9 mouse cellular contexts compared by ENCODE assay signal in the genomic region with DNA sequence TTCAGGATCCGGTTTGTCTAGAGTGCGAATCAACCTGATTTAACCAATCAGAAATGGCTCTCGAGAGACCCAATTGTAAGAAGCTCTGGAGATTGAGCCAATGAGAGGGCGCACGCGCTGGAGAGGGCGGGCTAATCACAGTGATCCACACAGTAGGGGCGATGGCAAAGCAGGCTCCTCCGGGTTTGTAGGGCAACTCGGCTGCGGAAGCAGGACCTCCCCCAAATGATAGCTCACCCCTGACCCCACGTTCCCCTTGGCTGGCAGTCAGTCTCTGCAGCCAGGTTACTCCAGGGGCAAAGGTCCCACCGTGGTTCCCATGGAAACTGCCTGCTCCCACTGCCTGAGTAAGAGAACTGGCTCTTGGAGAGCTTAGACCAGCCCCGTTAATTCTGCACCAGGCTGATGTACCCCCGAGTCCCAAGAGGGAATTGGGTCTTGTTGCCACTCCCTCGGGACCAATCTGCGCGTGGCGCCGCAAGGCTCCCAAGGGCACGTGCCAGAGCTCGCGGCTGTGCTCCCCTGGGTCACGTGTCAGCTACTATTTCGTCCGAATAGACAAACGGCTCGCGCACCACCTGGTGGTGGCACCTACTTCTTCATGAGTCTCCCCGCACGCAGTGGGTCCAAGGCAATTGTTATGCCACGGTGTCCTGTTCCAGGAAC. TPM values are rescaled to one million over a fixed set of nuclear protein-coding genes. Genes with fewer than 3 reads are reported as not detected.
DNase-seq lines count a peak whose midpoint lies in the region; ATAC-seq and TF ChIP-seq lines count a peak whose summit lies in the region.
"Had no signal": no experiment of that assay in that cellular context is flagged by ENCODE, and none has a peak within 500 bp of the region (broad histone marks: within the 10 kb centered on the region; RNA-seq: fewer than 3 reads in every experiment).

No protein-coding gene starts in this region.

- H3K27me3 ChIP-seq in kidney, embryonic 14.5 days (ENCODE audit: control insufficient read depth, insufficient read depth, low read length) = peaks cover 45% of the 10 kb centered on the region
- peaks cover 63% of the 10 kb centered on the region for H3K27me3 ChIP-seq in limb, embryonic 14.5 days (ENCODE audit: control insufficient read depth, insufficient read depth, low read length)
- no peaks in the 10 kb centered on the region for H3K27me3 ChIP-seq in midbrain, embryonic 16.5 days (ENCODE audit: control insufficient read depth, insufficient read depth, low read depth, low read length)

- no peak overlapping the region for H3K9ac ChIP-seq in kidney, embryonic 14.5 days (ENCODE audit: low read depth, low read length)
- H3K9ac ChIP-seq in limb, embryonic 14.5 days (ENCODE audit: low read depth, low read length, severe bottlenecking) = no peak overlapping the region
- H3K9ac ChIP-seq in midbrain, embryonic 16.5 days (ENCODE audit: low read depth, low read length) = no peak overlapping the region; the same call in 1 of the 2 replicates

- peak overlapping the region; percentile 30; the same call in 1 of the 2 replicates for H3K4me2 ChIP-seq in kidney, embryonic 14.5 days (replicated peaks; ENCODE audit: low read depth, low read length)
- no peak overlapping the region for H3K4me2 ChIP-seq in limb, embryonic 14.5 days (replicated peaks; ENCODE audit: low read depth, low read length, severe bottlenecking)
- H3K4me2 ChIP-seq in midbrain, embryonic 16.5 days (ENCODE audit: low read length) = peak overlapping the region; percentile 52

- peaks cover 21% of the 10 kb centered on the region for H3K36me3 ChIP-seq in kidney, embryonic 14.5 days (ENCODE audit: control insufficient read depth, insufficient read depth, low read length)
- H3K36me3 ChIP-seq in limb, embryonic 14.5 days (ENCODE audit: control insufficient read depth, insufficient read depth, low read length) = peaks cover 21% of the 10 kb centered on the region
- peaks cover 13% of the 10 kb centered on the region for H3K36me3 ChIP-seq in midbrain, embryonic 16.5 days (ENCODE audit: control insufficient read depth, insufficient read depth, low read length)

- TF ChIP-seq POLR2A in limb, embryonic 14.5 days (IDR thresholded peaks at IDR 0.05; ENCODE audit: borderline replicate concordance, extremely low read depth, insufficient read depth, insufficient read length) = no peak

- ATAC-seq in kidney, embryonic 14.5 days (ENCODE audit: low FRiP score, low TSS enrichment) = peak; percentile 47; the same call in 1 of the 2 replicates
- ATAC-seq in limb, embryonic 14.5 days (ENCODE audit: low FRiP score, low read depth) = no peak
- peak; percentile 44 for ATAC-seq in midbrain, embryonic 16.5 days
- ATAC-seq: Patski had no signal

- H3K9me3 ChIP-seq in kidney, embryonic 14.5 days (ENCODE audit: control insufficient read depth, low read length) = no peaks in the 10 kb centered on the region
- no peaks in the 10 kb centered on the region for H3K9me3 ChIP-seq in limb, embryonic 14.5 days (ENCODE audit: control insufficient read depth, low read length)
- no peaks in the 10 kb centered on the region for H3K9me3 ChIP-seq in midbrain, embryonic 16.5 days (replicated peaks; ENCODE audit: control insufficient read depth, low read length, poor library complexity, severe bottlenecking)

- H3K4me1 ChIP-seq in kidney, embryonic 14.5 days (ENCODE audit: control insufficient read depth, insufficient read depth, low read length) = peaks cover 20% of the 10 kb centered on the region
- peaks cover 13% of the 10 kb centered on the region for H3K4me1 ChIP-seq in limb, embryonic 14.5 days (ENCODE audit: control insufficient read depth, insufficient read depth, low read length)
- peaks cover 2% of the 10 kb centered on the region; the same call in 1 of the 2 replicates for H3K4me1 ChIP-seq in midbrain, embryonic 16.5 days (ENCODE audit: control insufficient read depth, insufficient read depth, low read length)

- H3K4me3 ChIP-seq in kidney, embryonic 14.5 days (ENCODE audit: low read length) = no peak overlapping the region; the same call in 1 of the 2 replicates
- H3K4me3 ChIP-seq in limb, embryonic 14.5 days (replicated peaks; ENCODE audit: low read length) = no peak overlapping the region
- peak overlapping the region; percentile 27 for H3K4me3 ChIP-seq in midbrain, embryonic 16.5 days (ENCODE audit: low read depth, low read length)

- 3% methylated on average over 32 of the region's 32 CpGs for WGBS in kidney, embryonic 14.5 days
- 3% methylated on average over 32 of the region's 32 CpGs for WGBS in limb, embryonic 14.5 days
- WGBS in midbrain, embryonic 16.5 days = 3% methylated on average over 32 of the region's 32 CpGs

- peak; percentile 30 to 43 for DNase-seq in urinary bladder, adult 18-20 months (ENCODE audit: low spot score in 2 of 2)
- DNase-seq in urinary bladder, postnatal 10 days (ENCODE audit: low spot score) = no peak
- DNase-seq in embryo, embryonic 11 days = peak; percentile 92
- peak; percentile 35 to 38 for DNase-seq in heart, adult 9 months (ENCODE audit: low spot score in 2 of 2)
- peak; percentile 61 for DNase-seq in limb, embryonic 14.5 days (ENCODE audit: low spot score)
- peak; percentile 75 to 86 for DNase-seq in spleen, postnatal 4 days (ENCODE audit: low spot score in 2 of 2)

- no peak overlapping the region for H3K27ac ChIP-seq in kidney, embryonic 14.5 days (ENCODE audit: low read depth, low read length)
- no peak overlapping the region for H3K27ac ChIP-seq in limb, embryonic 14.5 days (replicated peaks; ENCODE audit: low read depth, low read length)
- H3K27ac ChIP-seq in midbrain, embryonic 16.5 days (ENCODE audit: low read length) = peak overlapping the region; percentile 43; the same call in 1 of the 2 replicates

RNA-seq across cellular contexts. Expression of a gene that starts 2.7 kb away (rescaled TPM):
- polyA plus RNA-seq in kidney, embryonic 14.5 days (2014; fragmentation: Nextera tagmentation; extraction: Ambion mirVana) = 0.12 and 0.20 TPM in 2 replicates
- polyA plus RNA-seq in limb, embryonic 14.5 days (2012; rRNA removed) = 0.56 and 0.67 TPM in 2 replicates
- polyA plus RNA-seq in limb, embryonic 14.5 days (2014; fragmentation: Nextera tagmentation; extraction: Ambion mirVana) = not detected in 2 replicates
- polyA plus RNA-seq in midbrain, embryonic 16.5 days (2015; fragmentation: Nextera tagmentation; extraction: Ambion mirVana) = 91.6 and 93.8 TPM in 2 replicates

RNA-seq across cellular contexts. Expression of a gene that starts 16.5 kb away (rescaled TPM):
- not detected in 2 replicates for polyA plus RNA-seq in kidney, embryonic 14.5 days (2014; fragmentation: Nextera tagmentation; extraction: Ambion mirVana)
- 0.28 TPM in 1 of 2 replicates, not detected in the other for polyA plus RNA-seq in limb, embryonic 14.5 days (2012; rRNA removed)
- polyA plus RNA-seq in limb, embryonic 14.5 days (2014; fragmentation: Nextera tagmentation; extraction: Ambion mirVana) = not detected in 2 replicates
- not detected in 2 replicates for polyA plus RNA-seq in midbrain, embryonic 16.5 days (2015; fragmentation: Nextera tagmentation; extraction: Ambion mirVana)
- polyA plus RNA-seq: Patski had no signal

RNA-seq across cellular contexts. Expression of a gene that starts 16.6 kb away (rescaled TPM):
- 9.9 and 11.0 TPM in 2 replicates for polyA plus RNA-seq in kidney, embryonic 14.5 days (2014; fragmentation: Nextera tagmentation; extraction: Ambion mirVana)
- 31.2 and 33.7 TPM in 2 replicates for polyA plus RNA-seq in limb, embryonic 14.5 days (2012; rRNA removed)
- 8.1 and 8.7 TPM in 2 replicates for polyA plus RNA-seq in limb, embryonic 14.5 days (2014; fragmentation: Nextera tagmentation; extraction: Ambion mirVana)
- 18.1 and 18.8 TPM in 2 replicates for polyA plus RNA-seq in midbrain, embryonic 16.5 days (2015; fragmentation: Nextera tagmentation; extraction: Ambion mirVana)

RNA-seq across cellular contexts. Expression of a gene that starts 30.7 kb away (rescaled TPM):
- polyA plus RNA-seq in kidney, embryonic 14.5 days (2014; fragmentation: Nextera tagmentation; extraction: Ambion mirVana) = 29.9 and 41.5 TPM in 2 replicates
- 36.3 and 37.5 TPM in 2 replicates for polyA plus RNA-seq in limb, embryonic 14.5 days (2012; rRNA removed)
- polyA plus RNA-seq in limb, embryonic 14.5 days (2014; fragmentation: Nextera tagmentation; extraction: Ambion mirVana) = 30.6 and 32.9 TPM in 2 replicates
- 54.8 and 57.4 TPM in 2 replicates for polyA plus RNA-seq in midbrain, embryonic 16.5 days (2015; fragmentation: Nextera tagmentation; extraction: Ambion mirVana)

RNA-seq across cellular contexts. Expression of a gene that starts 44.5 kb away (rescaled TPM):
- polyA plus RNA-seq in kidney, embryonic 14.5 days (2014; fragmentation: Nextera tagmentation; extraction: Ambion mirVana) = 4.7 and 5.1 TPM in 2 replicates
- polyA plus RNA-seq in limb, embryonic 14.5 days (2012; rRNA removed) = 2.3 and 3.0 TPM in 2 replicates
- 3.1 and 4.4 TPM in 2 replicates for polyA plus RNA-seq in limb, embryonic 14.5 days (2014; fragmentation: Nextera tagmentation; extraction: Ambion mirVana)
- 0.67 and 0.88 TPM in 2 replicates for polyA plus RNA-seq in midbrain, embryonic 16.5 days (2015; fragmentation: Nextera tagmentation; extraction: Ambion mirVana)

Comparison
In these comparisons a context has a peak if more than half of its experiments do, and no peak if none do; other contexts are left out.
1. RNA of a gene that starts 2.7 kb away (polyA plus RNA-seq): 91.6 to 93.8 TPM in midbrain, embryonic 16.5 days; 0.56 to 0.67 TPM in limb, embryonic 14.5 days and 0.12 to 0.20 TPM in kidney, embryonic 14.5 days; every median in the first group is over 10 times any median in the second.